Mouse (Mus musculus) yolk sac, embryonic 10.5 days (tissue): ENCODE results near the gene Ssc4d.

Experiments used
- DNase-seq: peaks from one replicate; pipeline ENCODE4 v3.0.0-alpha.2; 2017; ENCODE audit warnings: low spot score

Gene Ssc4d

GRCm38 (mm10) chr5:135935641-135936190, 38.6 kb downstream of the Ssc4d start:
- DNase-seq = peak; percentile 45

- no peak for DNase-seq
Measured at GRCm38 (mm10) chr5:135935176-135935523, 39.2 kb downstream of the Ssc4d start.

- peak; percentile 98 for DNase-seq
Measured at GRCm38 (mm10) chr5:135934481-135935175, 39.7 kb downstream of the Ssc4d start, which contains the start of gene Ywhag. Gene Ywhag, minus strand, starts transcription at chr5:135934616.

- DNase-seq = peak; percentile 59
Measured at GRCm38 (mm10) chr5:135933900-135934441, 40.4 kb downstream of the Ssc4d start.

- no peak for DNase-seq
Measured at GRCm38 (mm10) chr5:135933222-135933899, 41.0 kb downstream of the Ssc4d start.

- no peak for DNase-seq
Measured at GRCm38 (mm10) chr5:135932359-135932758, 42.0 kb downstream of the Ssc4d start.

GRCm38 (mm10) chr5:135931526-135931925, 42.8 kb downstream of the Ssc4d start:
- DNase-seq = no peak

- DNase-seq = no peak
Measured at GRCm38 (mm10) chr5:135929685-135930424, 44.5 kb downstream of the Ssc4d start.

- DNase-seq = no peak
Measured at GRCm38 (mm10) chr5:135923901-135924300, 50.4 kb downstream of the Ssc4d start.

GRCm38 (mm10) chr5:135919902-135920301, 54.4 kb downstream of the Ssc4d start:
- no peak for DNase-seq

GRCm38 (mm10) chr5:135918593-135918992, 55.7 kb downstream of the Ssc4d start:
- DNase-seq = no peak

- DNase-seq = no peak
Measured at GRCm38 (mm10) chr5:135918059-135918437, 56.3 kb downstream of the Ssc4d start.

- DNase-seq = no peak
Measured at GRCm38 (mm10) chr5:135917327-135918058, 56.8 kb downstream of the Ssc4d start.

- no peak for DNase-seq
Measured at GRCm38 (mm10) chr5:135916601-135917000, 57.7 kb downstream of the Ssc4d start.

GRCm38 (mm10) chr5:135916051-135916565, 58.2 kb downstream of the Ssc4d start:
- DNase-seq = no peak

- DNase-seq = peak; percentile 51
Measured at GRCm38 (mm10) chr5:135914156-135914555, 60.2 kb downstream of the Ssc4d start.

- DNase-seq = no peak
Measured at GRCm38 (mm10) chr5:135913201-135913600, 61.1 kb downstream of the Ssc4d start.

- no peak for DNase-seq
Measured at GRCm38 (mm10) chr5:135911633-135912220, 62.6 kb downstream of the Ssc4d start.

- DNase-seq = no peak
Measured at GRCm38 (mm10) chr5:135910813-135911212, 63.5 kb downstream of the Ssc4d start.
